Mouse (Mus musculus): ENCODE results near the gene Prrg2. TPM values are rescaled to one million over a fixed set of nuclear protein-coding genes. Genes with fewer than 3 reads are reported as not detected.
"Not testable (repeated sequence)": the region's sequence is repeated elsewhere in the genome, so short reads cannot be mapped to it uniquely, and the experiment has no call there.

Gene Prrg2
- 15.7 and 17.1 TPM in 2 replicates for polyA plus RNA-seq (2014; fragmentation: Nextera tagmentation; extraction: Ambion mirVana)

DNA sequence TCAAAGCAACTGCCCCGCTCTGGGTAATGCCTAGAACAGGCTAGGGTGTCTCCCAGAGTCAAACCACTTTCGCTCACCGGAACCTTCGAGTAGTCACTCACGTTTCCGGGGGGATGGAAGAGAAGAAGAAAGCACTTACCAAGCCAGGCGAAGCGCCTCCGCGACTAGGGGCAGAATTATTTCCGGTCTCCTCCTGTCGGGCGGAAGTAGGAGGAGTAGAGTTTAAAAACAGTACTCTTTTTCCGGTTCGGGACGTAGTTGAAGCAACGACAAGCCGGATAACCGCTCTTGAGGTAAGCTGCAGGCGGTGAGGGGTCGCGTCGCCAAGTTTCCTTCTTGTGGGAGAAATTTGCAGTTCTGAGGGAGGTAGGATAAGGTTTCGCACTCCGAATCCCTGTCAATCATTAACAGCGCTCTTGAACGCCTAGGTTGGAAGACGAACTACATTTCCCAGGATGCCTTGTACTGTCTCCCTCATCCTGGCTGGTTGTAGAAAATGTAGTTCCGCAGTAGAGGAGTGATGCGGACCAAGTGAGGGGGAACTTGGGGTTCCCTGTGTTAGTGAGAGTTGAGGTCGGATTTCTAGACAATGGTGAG lies at the start of gene Prrg2, which contains the start of gene Nosip:
Gene Prrg2, minus strand, starts transcription at position 439 of the 597 bp plus-strand sequence.
Gene Nosip, plus strand, starts transcription at position 191 of the 597 bp plus-strand sequence.
- peak; percentile 97 for DNase-seq (ENCODE audit: low spot score)
- Histone ChIP-seq H3K36me3 (ENCODE audit: control insufficient read depth, insufficient read depth, low read length) (no peaks in the 10 kb centered on the region), H3K4me2 (replicated peaks; ENCODE audit: low read depth, low read length) (peak within 1 kb of the TSS; percentile 42), H3K9ac (ENCODE audit: low read depth, low read length) (peak within 1 kb of the TSS; percentile 49), H3K4me1 (replicated peaks; ENCODE audit: control insufficient read depth, insufficient read depth, low read length) (peaks cover 6% of the 10 kb centered on the region; the same call in 1 of the 2 replicates), H3K9me3 (ENCODE audit: control insufficient read depth, low read length) (no peaks in the 10 kb centered on the region), H3K27me3 (ENCODE audit: control insufficient read depth, insufficient read depth, low read length) (no peaks in the 10 kb centered on the region), H3K27ac (ENCODE audit: low read depth, low read length) (peak within 1 kb of the TSS; percentile 68), H3K4me3 (ENCODE audit: low read depth, low read length) (peak within 1 kb of the TSS; percentile 54)
- peak; percentile 89 for ATAC-seq (ENCODE audit: low FRiP score)
- WGBS = under 1% methylated on average over 31 of the region's 31 CpGs

DNA sequence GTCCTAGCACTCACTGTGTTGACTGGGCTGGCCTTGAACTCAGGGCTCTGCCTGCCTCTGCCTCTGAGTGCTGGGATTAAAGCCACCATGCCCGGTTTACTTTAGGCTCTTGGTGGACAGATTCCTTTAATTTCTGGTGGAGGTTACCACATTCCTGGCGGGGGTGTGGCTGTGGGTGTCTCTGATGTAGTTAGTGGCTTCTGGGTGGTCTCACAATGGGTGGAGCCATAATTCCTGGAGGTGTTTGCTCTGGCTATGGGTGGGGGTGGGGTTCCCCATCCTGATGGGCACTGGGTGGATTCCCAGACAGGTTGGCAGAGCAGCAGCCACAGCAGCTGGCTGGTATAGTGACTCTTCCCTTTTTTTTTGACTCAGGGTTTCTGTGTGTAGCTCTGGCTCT lies 49.5 kb upstream of the Prrg2 start:
- H3K4me3 ChIP-seq (ENCODE audit: low read depth, low read length) = no peak overlapping the region
- H3K27me3 ChIP-seq (ENCODE audit: control insufficient read depth, insufficient read depth, low read length) = no peaks in the 10 kb centered on the region
- 63% methylated on average over 2 of the region's 2 CpGs for WGBS
- no peak overlapping the region for H3K4me2 ChIP-seq (replicated peaks; ENCODE audit: low read depth, low read length)
- no peak overlapping the region for H3K27ac ChIP-seq (ENCODE audit: low read depth, low read length)
- no peak overlapping the region for H3K9ac ChIP-seq (ENCODE audit: low read depth, low read length)
- no peak for ATAC-seq (ENCODE audit: low FRiP score)
- H3K9me3 ChIP-seq (ENCODE audit: control insufficient read depth, low read length) = no peaks in the 10 kb centered on the region
- no peaks in the 10 kb centered on the region for H3K4me1 ChIP-seq (replicated peaks; ENCODE audit: control insufficient read depth, insufficient read depth, low read length)
- no peak for DNase-seq (ENCODE audit: low spot score)
- H3K36me3 ChIP-seq (ENCODE audit: control insufficient read depth, insufficient read depth, low read length) = no peaks in the 10 kb centered on the region

GRCm38 (mm10) chr7:45110089-45110488 lies 47.6 kb upstream of the Prrg2 start:
- H3K9ac ChIP-seq (ENCODE audit: low read depth, low read length); H3K36me3 ChIP-seq (ENCODE audit: control insufficient read depth, insufficient read depth, low read length); H3K9me3 ChIP-seq (ENCODE audit: control insufficient read depth, low read length); H3K27me3 ChIP-seq (ENCODE audit: control insufficient read depth, insufficient read depth, low read length); DNase-seq (ENCODE audit: low spot score); H3K4me3 ChIP-seq (ENCODE audit: low read depth, low read length); ATAC-seq (ENCODE audit: low FRiP score); H3K4me2 ChIP-seq (replicated peaks; ENCODE audit: low read depth, low read length); H3K27ac ChIP-seq (ENCODE audit: low read depth, low read length); H3K4me1 ChIP-seq (replicated peaks; ENCODE audit: control insufficient read depth, insufficient read depth, low read length): not testable (repeated sequence)
- WGBS = 94% methylated on average over 4 of the region's 4 CpGs

- H3K4me2 ChIP-seq (replicated peaks; ENCODE audit: low read depth, low read length) = no peak overlapping the region
- H3K9me3 ChIP-seq (ENCODE audit: control insufficient read depth, low read length) = no peaks in the 10 kb centered on the region
- WGBS = 59% methylated on average over 5 of the region's 5 CpGs
- no peaks in the 10 kb centered on the region for H3K4me1 ChIP-seq (replicated peaks; ENCODE audit: control insufficient read depth, insufficient read depth, low read length)
- no peaks in the 10 kb centered on the region for H3K27me3 ChIP-seq (ENCODE audit: control insufficient read depth, insufficient read depth, low read length)
- no peak overlapping the region for H3K27ac ChIP-seq (ENCODE audit: low read depth, low read length)
- H3K4me3 ChIP-seq (ENCODE audit: low read depth, low read length) = no peak overlapping the region
- no peak for DNase-seq (ENCODE audit: low spot score)
- no peak for ATAC-seq (ENCODE audit: low FRiP score)
- no peaks in the 10 kb centered on the region for H3K36me3 ChIP-seq (ENCODE audit: control insufficient read depth, insufficient read depth, low read length)
- no peak overlapping the region for H3K9ac ChIP-seq (ENCODE audit: low read depth, low read length)
Observed at GRCm38 (mm10) chr7:45107052-45107645, 44.7 kb upstream of the Prrg2 start.

GRCm38 (mm10) chr7:45106441-45106840 lies 44.0 kb upstream of the Prrg2 start:
- DNase-seq (ENCODE audit: low spot score) (peak; percentile 45), ATAC-seq (ENCODE audit: low FRiP score) (peak; percentile 30; the same call in 1 of the 2 replicates)
- Histone ChIP-seq H3K27ac (ENCODE audit: low read depth, low read length) (no peak overlapping the region), H3K4me3 (ENCODE audit: low read depth, low read length) (no peak overlapping the region), H3K27me3 (ENCODE audit: control insufficient read depth, insufficient read depth, low read length) (no peaks in the 10 kb centered on the region), H3K4me2 (replicated peaks; ENCODE audit: low read depth, low read length) (no peak overlapping the region), H3K9ac (ENCODE audit: low read depth, low read length) (no peak overlapping the region), H3K9me3 (ENCODE audit: control insufficient read depth, low read length) (no peaks in the 10 kb centered on the region), H3K36me3 (ENCODE audit: control insufficient read depth, insufficient read depth, low read length) (no peaks in the 10 kb centered on the region), H3K4me1 (replicated peaks; ENCODE audit: control insufficient read depth, insufficient read depth, low read length) (no peaks in the 10 kb centered on the region)
- 24% methylated on average over 6 of the region's 6 CpGs for WGBS

DNA sequence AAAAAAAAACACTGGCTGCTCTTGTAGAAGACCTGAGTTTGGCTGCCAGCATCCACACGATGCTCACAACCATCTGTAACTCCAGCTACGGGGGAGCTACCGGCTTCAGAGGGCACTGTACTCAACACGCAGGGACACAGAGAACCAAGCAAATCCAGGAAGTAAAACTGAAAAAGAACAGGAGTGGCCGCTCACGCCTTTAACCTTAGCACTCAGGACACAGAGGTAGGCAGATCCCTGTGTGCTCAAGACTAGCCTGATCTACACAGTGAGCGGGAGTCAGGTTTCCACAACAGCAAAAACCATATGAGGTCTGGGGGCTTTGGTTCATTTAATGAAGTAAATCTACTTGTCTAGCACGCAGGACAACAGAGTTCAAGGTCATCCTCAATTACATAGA lies 43.0 kb upstream of the Prrg2 start:
- H3K27ac ChIP-seq (ENCODE audit: low read depth, low read length) = no peak overlapping the region
- ATAC-seq (ENCODE audit: low FRiP score) = no peak
- 78% methylated on average over 8 of the region's 8 CpGs for WGBS

GRCm38 (mm10) chr7:45104941-45105340 lies 42.5 kb upstream of the Prrg2 start:
- no peak overlapping the region for H3K9ac ChIP-seq (ENCODE audit: low read depth, low read length)
- WGBS = 84% methylated on average over 5 of the region's 5 CpGs
- H3K4me3 ChIP-seq (ENCODE audit: low read depth, low read length) = no peak overlapping the region
- H3K9me3 ChIP-seq (ENCODE audit: control insufficient read depth, low read length) = no peaks in the 10 kb centered on the region
- DNase-seq (ENCODE audit: low spot score) (no peak), ATAC-seq (ENCODE audit: low FRiP score) (no peak)
- H3K36me3 ChIP-seq (ENCODE audit: control insufficient read depth, insufficient read depth, low read length) = no peaks in the 10 kb centered on the region
- H3K27ac ChIP-seq (ENCODE audit: low read depth, low read length) = no peak overlapping the region
- H3K27me3 ChIP-seq (ENCODE audit: control insufficient read depth, insufficient read depth, low read length) = no peaks in the 10 kb centered on the region
- no peak overlapping the region for H3K4me2 ChIP-seq (replicated peaks; ENCODE audit: low read depth, low read length)
- no peaks in the 10 kb centered on the region for H3K4me1 ChIP-seq (replicated peaks; ENCODE audit: control insufficient read depth, insufficient read depth, low read length)

More for the DNA sequence above, 43.0 kb upstream of the Prrg2 start:
- Histone ChIP-seq H3K9me3 (ENCODE audit: control insufficient read depth, low read length) (no peaks in the 10 kb centered on the region), H3K4me1 (replicated peaks; ENCODE audit: control insufficient read depth, insufficient read depth, low read length) (no peaks in the 10 kb centered on the region), H3K27me3 (ENCODE audit: control insufficient read depth, insufficient read depth, low read length) (no peaks in the 10 kb centered on the region), H3K4me2 (replicated peaks; ENCODE audit: low read depth, low read length) (no peak overlapping the region), H3K4me3 (ENCODE audit: low read depth, low read length) (no peak overlapping the region), H3K9ac (ENCODE audit: low read depth, low read length) (no peak overlapping the region), H3K36me3 (ENCODE audit: control insufficient read depth, insufficient read depth, low read length) (no peaks in the 10 kb centered on the region)
- no peak for DNase-seq (ENCODE audit: low spot score)

DNA sequence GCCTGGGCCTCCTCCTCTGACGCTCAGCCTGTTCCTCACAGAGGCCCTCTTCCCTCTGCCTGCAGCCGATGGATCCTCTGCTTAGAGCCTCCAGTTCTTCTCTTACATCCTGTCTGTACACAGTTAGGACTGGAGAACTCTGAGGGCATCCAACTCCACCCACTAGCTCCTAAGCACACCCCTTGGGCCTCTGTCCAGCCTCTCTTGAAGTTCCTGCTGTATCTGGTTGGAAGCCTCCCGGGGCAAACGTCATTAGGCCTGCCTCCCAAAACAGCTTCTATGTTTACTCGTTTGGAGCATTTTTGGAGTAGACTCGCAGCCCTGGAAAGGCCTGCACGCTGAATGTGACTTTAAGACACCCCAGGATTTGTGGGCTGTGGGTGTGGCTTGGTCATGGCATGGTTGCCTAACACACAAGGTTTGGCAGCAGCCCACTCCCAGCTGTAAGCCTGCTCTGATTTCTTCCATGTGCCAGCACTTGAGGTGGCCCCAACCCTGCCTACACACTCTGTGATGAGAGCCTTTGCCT lies 41.2 kb upstream of the Prrg2 start, which contains the start of gene Fcgrt:
Gene Fcgrt, minus strand, starts transcription at position 200 of the 529 bp plus-strand sequence.
- H3K9me3 ChIP-seq (ENCODE audit: control insufficient read depth, low read length) = no peaks in the 10 kb centered on the region

More for the DNA sequence above, 41.2 kb upstream of the Prrg2 start, which contains the start of gene Fcgrt:
- H3K4me1 ChIP-seq (replicated peaks; ENCODE audit: control insufficient read depth, insufficient read depth, low read length) = no peaks in the 10 kb centered on the region
- whole genome bisulfite sequencing = 81% methylated on average over 7 of the region's 7 CpGs
- ATAC-seq (ENCODE audit: low FRiP score) (no peak), DNase-seq (ENCODE audit: low spot score) (no peak)
- no peaks in the 10 kb centered on the region for H3K27me3 ChIP-seq (ENCODE audit: control insufficient read depth, insufficient read depth, low read length)
- H3K36me3 ChIP-seq (ENCODE audit: control insufficient read depth, insufficient read depth, low read length) = no peaks in the 10 kb centered on the region
- no peak within 1 kb of the TSS for H3K4me3 ChIP-seq (ENCODE audit: low read depth, low read length)
- H3K27ac ChIP-seq (ENCODE audit: low read depth, low read length) = no peak within 1 kb of the TSS
- H3K4me2 ChIP-seq (replicated peaks; ENCODE audit: low read depth, low read length) = no peak within 1 kb of the TSS
- no peak within 1 kb of the TSS for H3K9ac ChIP-seq (ENCODE audit: low read depth, low read length)
